Mouse (Mus musculus) liver, embryonic 11.5 days (tissue): ENCODE measurements around the gene Dock1. TPM values are rescaled to one million over a fixed set of nuclear protein-coding genes. Genes with fewer than 3 reads are reported as not detected.
A peak's percentile ranks its signal among the peaks of the same experiment; 100 is the strongest.

Experiments used
- ATAC-seq: fragments of 200-750 bp; cut with Nextera tagmentation; replicated peaks from 2 replicates; pipeline ENCODE4 v1.8.0; 2017; ENCODE audit warnings: moderate number of reproducible peaks, mild to moderate bottlenecking, moderate TSS enrichment, moderate library complexity; ENCODE audit not compliant: low FRiP score
- DNase-seq: peaks from one replicate; pipeline ENCODE4 v3.0.0-alpha.2; 2017; ENCODE audit warnings: low spot score
- H3K27ac ChIP-seq: fragments of 300-500 bp; sonication (generic); 2 replicates; pipeline ENCODE4 v1.5.1; 2014; ENCODE audit warnings: mild to moderate bottlenecking, low read depth, low read length, control low read depth
- H3K27me3 ChIP-seq: fragments of 300-500 bp; sonication (generic); replicated peaks from 2 replicates; pipeline ENCODE4 v1.6.1; 2014; ENCODE audit warnings: low read length, mixed read lengths; ENCODE audit not compliant: control insufficient read depth, insufficient read depth
- H3K36me3 ChIP-seq: fragments of 300-500 bp; sonication (generic); 2 replicates; pipeline ENCODE4 v1.6.1; 2014; ENCODE audit warnings: mild to moderate bottlenecking, low read length, moderate library complexity, mixed read lengths; ENCODE audit not compliant: control insufficient read depth, insufficient read depth
- H3K4me1 ChIP-seq: fragments of 300-500 bp; sonication (generic); replicated peaks from 2 replicates; pipeline ENCODE4 v1.6.1; 2014; ENCODE audit warnings: low read length, mixed read lengths; ENCODE audit not compliant: control insufficient read depth, insufficient read depth
- H3K4me2 ChIP-seq: fragments of 300-500 bp; sonication (generic); 2 replicates; pipeline ENCODE4 v1.6.1; 2014; ENCODE audit warnings: mild to moderate bottlenecking, control low read depth, moderate library complexity
- H3K4me3 ChIP-seq: fragments of 300-500 bp; sonication (generic); 2 replicates; pipeline ENCODE4 v1.5.1; 2014; ENCODE audit warnings: low read depth, low read length, control low read depth
- H3K9ac ChIP-seq: fragments of 300-500 bp; sonication (generic); 2 replicates; pipeline ENCODE4 v1.6.1; 2014; ENCODE audit warnings: low read depth, low read length, control low read depth
- H3K9me3 ChIP-seq: fragments of 300-500 bp; sonication (generic); 2 replicates; pipeline ENCODE4 v1.6.1; 2016; ENCODE audit warnings: low read length, inconsistent platforms, mixed read lengths; ENCODE audit not compliant: control insufficient read depth
- WGBS: fragments of 180-500 bp; shearing (Covaris S2); extraction: QIAGEN DNeasy Blood & Tissue Kit; methylation state at CpG from one replicate; pipeline ENCODE4 v1.1.7; 2014; 5-methylcytosine and 5-hydroxymethylcytosine counted together
- polyA plus RNA-seq: library from polyadenylated mRNA; unstranded; fragments of >200 nt; fragmentation: Nextera tagmentation; extraction: Ambion mirVana; gene quantifications from 2 replicates; pipeline ENCODE4 v1.2.1, GENCODE M21; 2014

Dock1 gene
- polyA plus RNA-seq, 1 experiment from 2014 or later, result 15.9 TPM

- no peak overlapping the region for H3K4me2 ChIP-seq
- no peak overlapping the region for H3K9ac ChIP-seq
- H3K9me3 ChIP-seq, result no peaks in the 10 kb centered on the region
- no peaks in the 10 kb centered on the region for H3K4me1 ChIP-seq
- no peak overlapping the region for H3K27ac ChIP-seq
- DNase-seq, result no peak
- no peaks in the 10 kb centered on the region for H3K36me3 ChIP-seq
- no peak overlapping the region for H3K4me3 ChIP-seq
- ATAC-seq, result no peak
- 71% methylated on average over 6 of the region's 6 CpGs for WGBS
- H3K27me3 ChIP-seq, result no peaks in the 10 kb centered on the region
Measured at GRCm38 (mm10) chr7:134688332-134688731, 17.9 kb downstream of the Dock1 start.

- no peak overlapping the region for H3K9ac ChIP-seq
- no peak overlapping the region for H3K4me3 ChIP-seq
- no peaks in the 10 kb centered on the region for H3K27me3 ChIP-seq
- WGBS, result 71% methylated on average over 5 of the region's 5 CpGs
- no peaks in the 10 kb centered on the region for H3K9me3 ChIP-seq
- ATAC-seq, result no peak
- DNase-seq, result no peak
- H3K27ac ChIP-seq, result no peak overlapping the region
- peaks cover 8% of the 10 kb centered on the region for H3K4me1 ChIP-seq
- H3K4me2 ChIP-seq, result no peak overlapping the region
- no peaks in the 10 kb centered on the region for H3K36me3 ChIP-seq
Measured at GRCm38 (mm10) chr7:134690118-134690517, 19.7 kb downstream of the Dock1 start.

GRCm38 (mm10) chr7:134690806-134691205 is 20.4 kb downstream of the Dock1 start:
- no peak overlapping the region for H3K4me3 ChIP-seq
- H3K36me3 ChIP-seq, result no peaks in the 10 kb centered on the region
- no peak for ATAC-seq
- H3K27ac ChIP-seq, result no peak overlapping the region
- 88% methylated on average over 3 of the region's 3 CpGs for WGBS
- H3K4me2 ChIP-seq, result no peak overlapping the region
- H3K27me3 ChIP-seq, result no peaks in the 10 kb centered on the region
- DNase-seq, result no peak
- H3K4me1 ChIP-seq, result peaks cover 10% of the 10 kb centered on the region
- no peak overlapping the region for H3K9ac ChIP-seq
- H3K9me3 ChIP-seq, result no peaks in the 10 kb centered on the region

DNA sequence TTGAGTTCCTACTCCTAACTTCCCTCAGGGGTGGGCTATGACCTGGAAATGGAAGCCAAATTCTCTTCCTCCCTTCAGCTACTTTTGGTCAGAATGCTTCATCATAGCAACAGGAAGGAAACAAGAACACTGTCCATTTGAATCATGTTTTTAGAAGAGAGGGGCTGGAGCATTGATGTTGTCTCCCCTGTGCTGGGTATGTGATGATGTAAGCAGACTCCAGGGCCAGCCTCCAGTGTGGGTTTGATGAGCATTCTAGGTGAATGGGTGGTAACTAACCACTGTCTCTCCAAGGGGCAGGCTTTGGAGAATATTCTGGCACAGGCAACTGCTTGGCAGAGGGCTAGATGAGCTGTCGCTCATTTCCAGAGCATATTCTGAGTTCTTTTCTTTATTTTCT is 22.9 kb downstream of the Dock1 start:
- no peak overlapping the region for H3K9ac ChIP-seq
- 93% methylated on average over 1 of the region's 1 CpGs for WGBS
- ATAC-seq, result no peak
- H3K27ac ChIP-seq, result no peak overlapping the region
- H3K9me3 ChIP-seq, result no peaks in the 10 kb centered on the region
- no peak overlapping the region for H3K4me3 ChIP-seq
- H3K36me3 ChIP-seq, result no peaks in the 10 kb centered on the region
- no peaks in the 10 kb centered on the region for H3K27me3 ChIP-seq
- no peak overlapping the region for H3K4me2 ChIP-seq
- no peak for DNase-seq
- peaks cover 21% of the 10 kb centered on the region for H3K4me1 ChIP-seq

GRCm38 (mm10) chr7:134695431-134695830 is 25.0 kb downstream of the Dock1 start:
- peaks cover 27% of the 10 kb centered on the region for H3K4me1 ChIP-seq
- DNase-seq (no peak), ATAC-seq (no peak)
- H3K36me3 ChIP-seq, result no peaks in the 10 kb centered on the region
- no peak overlapping the region for H3K9ac ChIP-seq
- no peaks in the 10 kb centered on the region for H3K9me3 ChIP-seq
- H3K4me3 ChIP-seq, result no peak overlapping the region
- H3K4me2 ChIP-seq, result no peak overlapping the region
- H3K27me3 ChIP-seq, result no peaks in the 10 kb centered on the region
- H3K27ac ChIP-seq, result no peak overlapping the region
- WGBS, result 73% methylated on average over 4 of the region's 4 CpGs

- ATAC-seq, result no peak
- 59% methylated on average over 10 of the region's 10 CpGs for WGBS
Measured at GRCm38 (mm10) chr7:134696126-134696979, 25.9 kb downstream of the Dock1 start.

GRCm38 (mm10) chr7:134697479-134697878 is 27.0 kb downstream of the Dock1 start:
- WGBS, result 36% methylated on average over 4 of the region's 4 CpGs
- Histone ChIP-seq H3K4me3 (no peak overlapping the region), H3K27me3 (no peaks in the 10 kb centered on the region), H3K9ac (no peak overlapping the region), H3K9me3 (no peaks in the 10 kb centered on the region), H3K36me3 (no peaks in the 10 kb centered on the region), H3K27ac (no peak overlapping the region), H3K4me1 (peaks cover 29% of the 10 kb centered on the region), H3K4me2 (0 out of 2 replicates have a peak overlapping the region, but pooled peaks have one; percentile 7)
- no peak for DNase-seq
- ATAC-seq, result no peak

More at GRCm38 (mm10) chr7:134696126-134696979, 25.9 kb downstream of the Dock1 start:
- no peaks in the 10 kb centered on the region for H3K9me3 ChIP-seq
- H3K9ac ChIP-seq, result no peak overlapping the region
- no peaks in the 10 kb centered on the region for H3K36me3 ChIP-seq
- DNase-seq, result no peak
- no peak overlapping the region for H3K4me3 ChIP-seq
- H3K4me2 ChIP-seq, result no peak overlapping the region
- no peak overlapping the region for H3K27ac ChIP-seq
- no peaks in the 10 kb centered on the region for H3K27me3 ChIP-seq
- H3K4me1 ChIP-seq, result peaks cover 27% of the 10 kb centered on the region

- H3K4me2 ChIP-seq, result no peak overlapping the region
- no peak overlapping the region for H3K9ac ChIP-seq
- H3K36me3 ChIP-seq, result no peaks in the 10 kb centered on the region
- no peak for DNase-seq
- no peak for ATAC-seq
- no peak overlapping the region for H3K4me3 ChIP-seq
- no peaks in the 10 kb centered on the region for H3K9me3 ChIP-seq
- no peaks in the 10 kb centered on the region for H3K27me3 ChIP-seq
- no peak overlapping the region for H3K27ac ChIP-seq
- 71% methylated on average over 5 of the region's 5 CpGs for WGBS
- peaks cover 29% of the 10 kb centered on the region for H3K4me1 ChIP-seq
Measured at GRCm38 (mm10) chr7:134698246-134698645, 27.8 kb downstream of the Dock1 start.

- WGBS, result 81% methylated on average over 5 of the region's 5 CpGs
- no peak overlapping the region for H3K9ac ChIP-seq
- no peaks in the 10 kb centered on the region for H3K36me3 ChIP-seq
- H3K9me3 ChIP-seq, result no peaks in the 10 kb centered on the region
- DNase-seq (no peak), ATAC-seq (no peak)
- H3K4me2 ChIP-seq, result no peak overlapping the region
- H3K27ac ChIP-seq, result no peak overlapping the region
- peaks cover 21% of the 10 kb centered on the region for H3K4me1 ChIP-seq
- no peaks in the 10 kb centered on the region for H3K27me3 ChIP-seq
- no peak overlapping the region for H3K4me3 ChIP-seq
Measured at GRCm38 (mm10) chr7:134700001-134700400, 29.5 kb downstream of the Dock1 start.
